Mouse (Mus musculus) ovary, postnatal 36 days (tissue): ENCODE measurements around the gene Rabepk.
"Not testable (repeated sequence)": the region's sequence is repeated elsewhere in the genome, so short reads cannot be mapped to it uniquely, and the experiment has no call there.

ENCODE experiments used
- DNase-seq: peaks from one replicate; pipeline ENCODE4 v3.0.0; 2022; ENCODE audit warnings: low spot score, mixed read lengths

The Rabepk gene

DNA sequence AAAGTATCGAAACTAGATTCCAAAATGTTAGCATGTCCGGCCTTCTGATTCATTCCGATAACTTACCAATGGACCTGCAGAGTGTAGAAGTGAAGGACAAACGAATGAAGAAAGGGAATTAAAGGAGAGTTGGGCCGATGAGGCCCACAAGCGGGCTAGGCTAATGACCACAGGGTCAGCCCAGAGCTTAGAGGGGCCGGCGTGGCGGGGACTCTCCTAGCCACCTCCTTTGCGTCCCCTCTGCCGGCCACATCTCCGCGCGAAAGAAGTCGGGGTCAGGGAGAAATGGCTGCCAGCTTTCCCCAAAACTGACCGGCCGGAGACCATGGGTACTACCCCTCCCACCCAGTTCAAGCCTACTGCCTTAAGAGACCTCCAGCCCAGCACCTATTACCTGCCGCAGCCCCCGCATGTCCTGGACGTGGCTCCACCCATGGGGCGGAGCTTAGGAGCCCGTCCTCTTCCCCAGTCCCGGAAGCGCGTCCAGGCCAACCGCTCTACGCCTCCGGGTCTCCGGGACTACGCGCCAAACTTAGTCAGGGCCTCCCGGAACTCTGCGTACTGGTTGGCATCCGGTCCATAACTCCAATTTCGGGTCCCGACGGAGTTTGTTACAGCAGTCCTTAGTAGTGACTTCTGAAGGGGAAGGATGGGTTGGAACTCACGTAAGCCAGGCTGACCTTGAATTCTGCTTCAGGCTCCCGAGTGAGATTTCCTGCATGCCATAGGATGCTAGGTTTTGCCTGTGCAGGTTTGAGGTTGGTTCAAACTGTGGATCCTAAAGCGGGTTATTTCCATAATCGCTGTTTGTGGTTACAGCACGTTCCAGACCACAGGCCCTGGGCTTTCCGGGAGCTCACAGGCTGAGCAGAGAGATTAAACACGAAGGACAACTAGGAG, at the start of gene Rabepk:
Gene Rabepk (minus strand): TSS at position 556 of the 900 bp plus-strand sequence.
- peak; percentile 87 for DNase-seq

DNA sequence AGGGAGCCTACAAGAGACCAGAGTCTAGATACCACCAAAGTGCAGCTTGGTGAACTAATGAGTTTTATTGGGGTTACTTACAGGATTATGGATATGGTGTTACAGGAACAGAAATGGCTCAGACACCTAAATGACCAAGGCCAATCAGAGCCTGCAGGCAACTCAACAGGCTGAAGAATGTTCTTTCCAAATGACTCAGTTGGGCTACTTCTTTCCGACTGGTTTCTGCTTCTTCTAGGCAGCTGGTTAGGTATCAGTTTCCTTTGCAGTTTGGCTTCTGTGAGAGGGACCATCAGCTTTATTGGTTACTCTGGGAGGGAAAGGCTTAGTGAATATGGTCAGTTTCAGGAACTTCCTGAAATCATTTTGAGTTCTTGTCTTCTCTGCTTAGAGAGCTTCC, 48.0 kb upstream of the Rabepk start:
- no peak for DNase-seq

DNA sequence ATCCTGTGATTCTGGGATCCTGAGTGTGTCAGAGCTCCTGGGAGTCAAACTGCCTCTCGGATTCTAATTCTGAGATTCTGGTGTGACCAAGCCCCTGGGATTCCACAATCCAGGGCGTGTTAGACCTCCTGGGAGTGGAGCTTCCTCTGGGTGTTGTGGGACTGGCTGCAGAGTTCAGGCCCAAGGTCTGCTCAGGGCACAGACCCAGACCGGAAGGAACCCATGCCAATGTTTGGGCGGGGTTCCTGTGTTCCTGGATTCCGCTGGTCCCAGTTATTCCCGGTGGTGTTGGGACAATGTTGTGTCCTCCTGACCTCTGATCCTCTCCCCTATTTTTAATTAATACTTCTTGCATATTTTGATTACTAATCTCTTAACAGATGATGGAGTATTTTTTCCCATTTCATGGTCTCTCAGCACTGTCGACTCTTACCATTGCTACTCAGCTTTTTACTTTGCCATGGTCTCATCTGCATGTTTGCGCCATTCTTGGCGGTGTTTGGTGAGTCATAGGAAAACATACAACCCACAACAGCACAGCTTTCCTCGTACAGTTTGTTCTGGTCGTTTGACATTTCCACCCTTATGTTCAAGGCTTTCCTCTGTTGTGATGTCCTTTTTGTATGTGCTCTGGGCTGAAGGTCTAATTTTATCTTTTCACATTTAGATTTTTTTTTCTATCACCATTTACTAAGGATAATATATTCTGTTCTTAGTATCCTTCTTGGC, 43.7 kb upstream of the Rabepk start:
- DNase-seq: peak; percentile 50

DNA sequence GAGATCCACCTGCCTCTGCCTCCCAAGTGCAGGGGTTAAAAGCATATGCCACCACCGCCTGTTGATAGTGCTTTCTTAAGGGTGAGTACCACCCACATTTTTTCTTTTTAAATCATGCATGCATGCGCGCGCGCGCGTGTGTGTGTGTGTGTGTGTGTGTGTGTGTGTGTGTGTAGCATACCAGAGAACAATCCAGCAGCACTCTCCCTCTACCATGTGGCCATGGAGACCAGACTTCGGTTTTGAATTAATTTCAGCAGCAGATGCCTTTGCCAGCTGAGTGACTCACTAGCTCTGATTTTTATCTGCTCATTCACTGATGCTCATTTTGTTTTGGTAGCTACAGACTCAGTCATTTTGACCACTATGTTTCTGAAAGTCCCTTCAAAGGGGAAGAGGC, 42.0 kb upstream of the Rabepk start:
- no peak for DNase-seq

DNA sequence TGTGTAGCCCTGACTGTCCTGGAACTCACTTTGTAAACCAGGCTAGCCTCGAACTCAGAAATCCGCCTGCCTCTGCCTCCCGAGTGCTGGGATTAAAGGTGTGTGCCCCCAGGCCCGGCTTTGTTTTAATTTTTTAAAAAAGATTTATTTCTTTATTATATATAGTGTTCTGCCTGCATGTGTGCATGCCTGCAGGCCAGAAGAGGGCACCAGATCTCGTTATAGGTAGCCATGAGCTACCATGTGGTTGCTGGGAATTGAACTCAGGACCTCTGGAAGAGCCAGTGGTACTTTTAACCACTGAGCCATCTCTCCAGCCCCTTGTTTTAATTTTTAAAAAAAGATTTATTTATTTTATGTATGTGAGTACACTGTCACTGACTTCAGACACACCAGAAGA, 40.4 kb upstream of the Rabepk start:
- not testable (repeated sequence) for DNase-seq

DNA sequence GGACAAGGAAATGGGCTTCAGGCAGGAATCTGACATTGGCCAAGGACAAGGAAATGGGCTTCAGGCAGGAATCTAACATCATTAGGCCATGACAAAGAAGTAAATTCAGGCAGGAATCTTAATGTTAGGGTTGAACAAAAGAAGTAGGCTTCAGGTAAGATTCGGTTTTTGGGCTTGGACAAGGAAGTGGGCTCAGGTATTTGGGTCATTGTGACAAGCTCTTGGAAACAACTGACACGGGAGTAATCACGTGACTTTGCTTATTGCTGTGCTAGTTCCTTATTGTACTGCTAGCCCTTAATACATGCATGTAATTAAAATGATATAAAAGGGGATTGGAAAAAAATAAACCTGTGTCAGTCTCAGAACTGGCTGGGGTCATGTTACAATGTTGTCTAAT, 36.0 kb upstream of the Rabepk start:
- DNase-seq: no peak

DNA sequence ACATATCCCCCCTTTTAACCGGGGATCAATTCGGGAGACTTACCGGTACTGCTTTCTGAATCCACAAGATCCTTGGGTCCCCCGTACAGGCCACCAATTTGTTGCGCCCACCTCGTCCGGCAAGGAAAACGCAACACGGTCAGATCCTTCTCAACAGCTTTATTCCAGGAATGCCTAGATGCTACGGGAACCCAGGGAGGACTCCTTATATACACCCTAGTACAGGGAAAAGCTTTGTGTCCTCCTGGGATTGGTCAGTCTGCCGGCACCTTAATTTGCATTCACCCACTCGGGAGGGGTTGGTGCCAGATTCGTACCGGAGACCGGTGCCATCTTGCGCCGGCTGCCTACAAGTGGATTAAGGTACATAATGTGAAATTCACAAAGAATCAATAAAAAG, 33.9 kb upstream of the Rabepk start:
- DNase-seq: no peak

DNA sequence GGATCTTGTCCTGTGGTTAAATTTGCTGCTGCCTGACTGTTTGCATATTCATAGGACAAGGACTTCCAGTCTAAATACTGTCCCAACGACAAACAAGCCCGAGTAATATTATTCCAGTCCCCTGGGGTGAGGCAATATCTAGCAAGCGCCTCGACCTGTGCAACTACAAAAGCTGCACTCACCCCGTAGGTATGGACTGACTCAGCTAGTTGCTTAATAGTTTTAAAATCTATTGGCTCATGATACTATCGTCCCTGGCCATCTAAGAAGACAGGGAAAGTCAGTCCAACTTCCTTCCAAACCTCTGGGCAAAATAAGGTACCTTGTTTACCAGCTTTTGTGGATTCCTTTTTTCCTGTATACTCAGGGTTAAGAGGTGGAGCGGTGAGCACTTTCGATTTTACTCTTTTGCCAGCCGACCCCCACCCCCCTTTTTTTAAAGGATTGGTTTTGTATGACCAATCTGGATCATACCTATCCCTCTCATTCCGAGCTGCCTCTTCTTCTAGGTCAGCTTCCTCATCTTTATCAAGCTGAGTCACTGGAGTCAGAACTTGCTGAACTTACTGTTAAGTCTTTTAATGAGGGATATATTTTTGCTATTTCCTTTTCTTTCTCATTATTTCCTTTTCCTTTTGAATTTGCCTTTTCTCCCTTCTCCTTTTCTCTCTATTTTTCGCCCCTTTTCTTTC, 33.2 kb upstream of the Rabepk start, which contains the start of gene Gm34653:
Gene Gm34653 (plus strand): TSS at position 242 of the 692 bp plus-strand sequence.
- not testable (repeated sequence) for DNase-seq

DNA sequence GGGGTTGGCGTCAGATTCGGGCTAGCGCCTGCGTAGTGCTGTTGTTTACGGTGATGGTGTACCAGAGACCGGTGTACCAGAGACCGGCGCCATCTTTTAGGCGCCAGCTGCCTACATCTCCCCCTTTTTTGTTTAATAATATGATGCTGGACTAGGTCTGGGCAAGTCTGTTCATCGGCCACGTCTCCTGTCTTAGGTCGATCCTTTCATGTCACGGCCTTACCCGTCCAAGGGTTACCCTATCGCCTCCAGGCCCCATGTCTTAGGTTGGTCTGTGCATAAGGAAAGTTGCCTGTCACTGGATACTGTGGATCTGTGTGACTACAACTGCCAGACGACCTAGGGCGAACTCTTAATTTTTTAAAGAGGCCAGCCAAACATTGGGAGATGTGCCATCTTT, 30.4 kb upstream of the Rabepk start:
- not testable (repeated sequence) for DNase-seq

DNA sequence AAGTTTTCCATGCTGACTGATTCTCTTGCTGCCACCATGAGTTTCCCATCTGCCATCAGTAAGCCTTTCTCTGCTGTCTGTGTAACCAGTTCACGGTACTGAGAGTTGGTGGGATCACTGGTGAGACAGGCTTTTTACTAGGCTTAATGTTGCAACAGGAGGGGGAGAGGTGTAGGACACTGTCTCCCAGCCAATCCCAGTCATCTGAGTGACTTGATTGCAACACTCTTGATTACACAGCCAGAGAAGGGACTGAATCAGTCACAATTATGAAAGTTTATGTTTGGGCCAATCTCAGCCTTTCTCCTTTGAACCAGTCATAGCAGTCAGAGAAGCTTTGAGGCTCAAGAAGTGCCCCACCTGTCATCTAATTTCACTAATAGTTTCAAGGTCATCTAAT, 28.3 kb upstream of the Rabepk start:
- no peak for DNase-seq

DNA sequence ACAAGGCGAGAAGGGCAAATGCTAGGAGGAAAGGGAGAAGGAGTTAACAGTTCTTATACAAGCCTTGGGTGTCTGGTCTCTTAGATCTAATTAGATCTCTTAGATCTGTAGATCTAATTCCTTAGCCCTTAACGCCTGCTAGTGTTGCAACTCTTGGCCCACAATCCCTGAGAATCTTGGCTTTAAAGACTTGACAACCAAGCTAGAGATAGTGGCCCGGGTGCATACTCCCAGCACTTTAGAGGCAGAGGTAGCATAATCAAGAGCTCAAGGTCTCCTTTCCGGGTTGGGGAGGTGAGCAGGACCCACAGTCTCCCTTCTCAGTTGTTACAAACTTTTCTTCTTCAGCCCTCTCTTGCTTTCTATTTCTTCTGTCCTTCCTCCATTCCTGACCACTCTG, 27.9 kb upstream of the Rabepk start:
- DNase-seq: no peak

DNA sequence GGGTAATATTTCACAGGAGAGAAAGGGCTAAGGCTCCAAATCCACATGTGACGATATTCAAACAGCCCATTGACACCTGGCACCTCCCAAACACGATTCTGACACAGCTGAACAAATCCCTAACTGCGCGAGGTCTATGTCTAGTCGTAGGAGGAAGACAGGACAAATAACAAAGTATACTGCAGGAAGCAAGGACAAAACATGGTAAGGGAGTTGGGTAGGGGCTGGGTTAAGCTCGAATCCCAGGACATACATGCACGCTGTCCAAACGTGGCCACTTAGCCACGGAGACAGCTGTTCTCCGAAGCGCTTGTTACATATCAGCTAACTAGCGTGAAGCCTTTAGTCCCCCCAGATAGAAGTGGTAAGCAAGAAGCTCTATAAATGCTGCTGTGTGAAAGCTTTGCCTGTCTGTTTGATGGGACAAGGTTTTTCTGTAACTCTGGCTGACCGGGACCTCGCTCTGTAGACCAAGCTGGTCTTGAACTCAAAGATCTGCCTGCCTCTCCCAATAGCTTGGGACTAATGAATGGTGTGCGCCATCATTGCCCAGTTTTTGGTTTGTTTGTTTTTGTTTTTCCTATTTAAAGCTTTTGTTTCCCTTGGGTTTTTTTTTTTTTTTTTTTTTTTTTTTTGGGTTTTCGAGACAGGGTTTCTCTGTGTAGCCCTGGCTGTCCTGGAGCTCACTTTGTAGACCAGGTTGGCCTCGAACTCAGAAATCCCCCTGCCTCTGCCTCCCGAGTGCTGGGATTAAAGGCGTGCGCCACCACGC, 26.9 kb upstream of the Rabepk start:
- DNase-seq: no peak

DNA sequence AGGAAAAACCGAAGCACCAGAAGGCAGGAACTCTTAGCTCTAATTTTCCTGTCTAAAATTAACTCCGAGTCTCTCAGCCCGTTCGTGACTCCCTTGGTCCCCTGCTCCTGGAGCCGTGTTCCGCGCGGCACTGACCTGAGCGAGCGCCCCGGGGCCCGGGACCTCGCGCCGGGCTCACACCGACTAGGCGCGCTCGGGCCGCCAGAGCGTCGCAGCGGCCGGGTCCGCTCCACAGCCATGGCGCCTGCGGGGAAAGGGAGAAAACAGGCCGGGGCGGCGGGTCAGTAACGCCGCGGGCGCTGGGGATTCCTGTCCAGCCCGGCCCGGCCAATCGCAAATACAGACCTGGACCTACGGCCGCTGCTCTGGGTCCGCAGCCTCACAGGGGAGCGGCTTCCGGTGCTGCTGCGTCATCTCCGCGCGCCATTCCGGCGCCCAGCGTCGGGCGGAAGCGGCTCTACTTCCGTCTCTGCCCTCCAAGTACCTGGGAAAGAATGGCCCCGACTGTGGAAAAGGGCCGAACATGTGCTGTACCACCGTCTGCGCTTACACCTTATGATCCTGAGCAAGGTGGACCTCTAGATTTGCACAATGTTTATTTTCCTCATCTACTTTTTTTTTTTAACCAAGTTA, 26.2 kb upstream of the Rabepk start, which contains the start of gene Fbxw2:
Gene Fbxw2 (minus strand): TSS at position 485 of the 633 bp plus-strand sequence.
- peak; percentile 91 for DNase-seq

DNA sequence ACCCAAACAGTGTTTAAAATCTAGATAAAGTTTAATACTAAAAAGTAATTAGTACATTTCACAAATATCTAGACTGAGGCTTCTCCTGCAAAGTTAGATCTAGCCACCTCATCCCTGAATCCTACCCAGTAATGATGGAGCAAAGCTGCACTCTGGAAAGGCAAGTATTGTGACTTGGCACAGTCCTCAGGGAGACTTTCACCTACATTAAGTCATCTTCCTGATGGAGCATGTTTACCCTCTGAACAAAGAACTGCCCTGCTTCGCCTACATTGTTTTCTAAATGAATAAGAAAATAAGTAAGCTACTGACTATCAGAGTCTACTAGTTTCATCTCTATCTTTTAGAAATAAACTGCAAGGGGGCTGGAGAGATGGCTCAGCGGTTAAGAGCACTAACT, 18.8 kb upstream of the Rabepk start:
- DNase-seq: no peak

DNA sequence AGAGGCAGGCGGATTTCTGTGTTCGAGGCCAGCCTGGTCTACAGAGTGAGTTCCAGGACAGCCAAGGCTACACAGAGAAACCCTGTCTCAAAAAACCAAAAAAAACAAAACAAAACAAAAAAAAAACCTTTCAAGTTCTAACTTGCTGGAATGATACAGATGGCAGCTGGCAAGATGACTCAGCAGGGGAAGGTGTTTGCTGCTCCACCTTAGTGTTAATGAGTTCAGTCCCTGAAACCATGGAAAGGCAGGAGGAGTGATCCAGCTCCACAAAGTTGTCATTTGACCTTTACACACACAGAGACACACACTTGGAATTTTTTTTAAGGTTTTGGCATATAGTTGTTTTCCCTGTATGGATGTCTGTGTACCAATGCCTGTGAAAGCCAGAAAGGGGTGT, 16.2 kb upstream of the Rabepk start:
- DNase-seq: not testable (repeated sequence)

DNA sequence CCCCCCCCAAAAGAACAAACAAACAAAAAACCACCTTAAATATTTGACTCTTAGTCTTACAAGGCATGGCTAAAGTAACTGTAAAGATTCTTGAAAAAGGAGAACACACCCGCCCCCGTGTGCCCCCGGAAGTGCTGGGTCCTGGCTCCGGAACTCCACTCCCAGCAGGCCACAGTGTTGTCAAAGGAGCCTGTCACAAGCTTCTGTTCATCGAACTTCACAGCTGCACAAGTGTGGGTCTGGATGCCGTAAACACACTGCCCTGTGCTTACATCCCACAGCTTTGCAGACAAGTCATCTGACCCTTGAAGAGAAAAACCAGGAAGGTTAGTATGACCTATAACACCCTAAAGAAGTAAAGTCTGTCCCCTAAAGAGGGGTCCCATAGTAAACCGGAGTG, 13.0 kb upstream of the Rabepk start:
- no peak for DNase-seq

DNA sequence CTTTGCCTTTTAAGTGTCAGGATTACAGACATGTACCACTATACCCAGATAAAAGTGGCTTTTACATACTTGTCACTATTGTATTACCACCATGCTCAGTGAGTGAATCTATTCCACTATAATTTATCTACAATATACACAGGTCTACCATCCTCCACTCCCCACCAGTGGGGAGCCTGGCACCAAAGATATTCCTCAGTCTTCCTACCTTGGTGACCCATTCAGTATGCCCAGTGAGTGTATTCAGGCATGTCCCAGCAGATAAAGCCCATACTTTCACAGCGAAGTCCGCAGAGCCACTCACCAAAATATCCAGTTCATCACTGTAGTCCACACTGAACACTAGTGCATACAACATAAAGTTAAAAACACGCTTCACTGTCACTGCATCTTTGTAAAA, 11.1 kb upstream of the Rabepk start:
- no peak for DNase-seq

DNA sequence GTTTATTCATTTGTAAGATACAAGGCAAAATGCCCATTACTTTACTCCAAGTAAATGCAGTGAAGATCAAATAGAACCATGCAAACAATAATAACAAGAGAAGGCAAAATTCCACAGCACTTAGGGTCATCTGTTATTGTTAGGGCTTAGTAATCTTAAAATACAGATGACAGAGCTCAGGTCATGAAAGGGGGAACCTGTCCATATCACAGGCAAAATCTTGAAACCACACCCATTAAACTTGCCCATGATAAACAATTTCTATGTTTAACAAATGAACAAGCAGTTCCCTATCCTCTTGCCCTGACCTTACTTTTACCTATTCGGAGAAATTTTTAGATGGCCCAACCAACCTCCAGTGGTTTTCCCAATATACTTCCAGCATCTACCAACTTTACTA, 9.9 kb upstream of the Rabepk start:
- no peak for DNase-seq

DNA sequence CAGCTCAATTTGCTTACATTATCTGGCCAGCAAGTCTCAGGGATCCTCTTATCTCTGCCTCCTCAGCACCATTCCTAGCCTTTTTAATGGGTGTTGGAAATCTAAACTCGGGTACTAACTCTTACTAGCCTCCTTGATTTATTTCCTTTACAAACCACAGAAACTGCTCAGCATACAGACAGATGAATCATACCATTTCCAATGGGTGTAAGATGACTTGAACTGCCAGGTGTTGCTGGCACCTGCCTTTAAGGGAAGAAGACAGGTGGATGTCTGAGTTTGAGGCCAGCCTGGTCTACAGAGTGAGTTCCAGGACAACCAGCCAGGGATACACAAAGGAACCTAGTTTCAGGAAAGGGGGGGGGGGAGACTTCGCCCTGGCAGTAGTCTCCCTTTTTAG, 8.3 kb upstream of the Rabepk start:
- no peak for DNase-seq

DNA sequence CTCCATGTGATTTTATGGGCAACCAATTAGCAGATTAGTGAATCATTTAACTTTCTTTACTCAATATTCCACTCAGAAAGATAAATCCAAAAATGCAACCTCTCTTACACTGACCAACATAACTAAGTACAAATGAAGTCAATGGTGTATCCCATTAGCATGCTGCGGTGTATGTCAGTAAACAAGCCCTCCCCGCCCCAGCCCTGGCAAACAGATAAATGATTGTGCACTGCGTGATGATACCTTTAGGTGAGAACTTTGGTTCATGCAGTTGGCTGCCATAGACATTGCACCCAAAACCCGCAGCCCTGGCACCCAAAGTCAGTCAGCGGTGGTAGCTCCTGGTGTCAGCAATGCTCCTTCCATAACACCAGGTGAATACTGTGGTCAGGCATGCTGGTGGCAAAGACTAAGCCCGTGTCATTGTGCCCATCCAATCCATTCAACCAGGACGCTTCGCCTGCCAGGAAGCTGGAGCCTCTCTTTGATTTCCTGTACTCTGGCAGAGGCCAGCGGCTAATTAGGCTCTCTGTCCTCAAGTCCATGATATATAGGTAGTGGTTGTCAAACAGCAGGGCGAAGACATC, 5.7 kb upstream of the Rabepk start:
- no peak for DNase-seq

DNA sequence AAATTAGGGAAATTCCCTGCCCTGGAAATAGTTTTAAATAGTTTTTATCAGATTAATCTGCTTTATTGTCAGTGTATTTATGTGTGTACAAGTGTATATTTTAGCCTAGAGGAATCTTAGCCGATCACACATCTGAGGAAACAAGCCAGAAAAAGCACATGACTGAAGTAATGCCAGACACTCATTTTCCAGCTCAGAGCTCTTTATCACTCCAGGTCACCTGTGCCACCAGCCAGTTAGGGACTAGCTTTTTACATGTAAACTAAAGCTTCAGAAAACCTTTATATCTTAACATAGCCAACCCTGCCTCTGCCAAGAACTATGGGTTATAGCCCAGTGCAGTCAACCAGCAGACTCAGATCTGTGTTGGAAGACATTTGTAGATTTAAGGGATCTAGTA, 5.1 kb upstream of the Rabepk start:
- DNase-seq: no peak
